Comparison of ENCODE assay signal across 9 mouse cellular contexts in the genomic region with DNA sequence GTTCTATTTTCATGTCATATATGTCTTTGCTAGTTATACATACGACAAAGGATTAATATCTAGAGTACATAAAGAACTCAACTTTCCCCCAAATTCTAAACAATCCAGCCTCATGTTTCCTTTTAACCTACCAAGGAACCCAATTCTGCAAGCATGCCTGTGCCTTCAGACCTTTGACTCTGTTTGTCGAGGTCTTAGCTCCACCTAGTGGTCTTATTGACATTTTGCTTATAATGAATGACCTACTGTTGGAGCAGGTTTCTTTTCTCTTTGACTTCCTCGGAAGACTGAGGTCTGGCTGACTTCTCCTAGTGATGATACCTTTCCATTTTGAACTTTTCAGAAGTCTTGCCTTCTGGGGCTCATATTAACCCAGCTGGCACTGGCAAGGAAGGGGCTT.
DNase-seq lines count a peak whose midpoint lies in the region; ATAC-seq lines count a peak whose summit lies in the region.
"Had no signal": no experiment of that assay in that cellular context is flagged by ENCODE, and none has a peak within 500 bp of the region (broad histone marks: within the 10 kb centered on the region; RNA-seq: fewer than 3 reads in every experiment).

No protein-coding gene starts in this region.

- ATAC-seq in hindbrain, embryonic 12.5 days (ENCODE audit: low FRiP score), result 0 out of 2 replicates have a peak, but pooled peaks have one; percentile 63
- ATAC-seq in liver, embryonic 13.5 days (ENCODE audit: low read depth), result no peak

- no peaks in the 10 kb centered on the region for H3K27me3 ChIP-seq in hindbrain, embryonic 12.5 days
- no peaks in the 10 kb centered on the region for H3K27me3 ChIP-seq in liver, embryonic 13.5 days
- H3K27me3 ChIP-seq: lung, embryonic 15.5 days had no signal

- DNase-seq in heart, adult 18-20 months, result peak; percentile 6 to 34
- DNase-seq in heart, postnatal 25 days (ENCODE audit: low spot score), result no peak
- peak; percentile 10 for DNase-seq in CD4-positive helper T cell, adult 2 months (ENCODE audit: low read depth, low spot score)
- peak; percentile 58 for DNase-seq in brain, adult 2 months (ENCODE audit: low read depth, low spot score)
- DNase-seq in liver, embryonic 13.5 days, result peak; percentile 5
- peak; percentile 34 for DNase-seq in yolk sac, embryonic 10.5 days (ENCODE audit: low spot score)
- no peak for DNase-seq in right cerebral cortex, postnatal 14 days

- 12% methylated on average over 3 of the region's 3 CpGs for WGBS in hindbrain, embryonic 12.5 days
- 3% methylated on average over 3 of the region's 3 CpGs for WGBS in liver, embryonic 13.5 days (ENCODE audit: insufficient replicate concordance)

- H3K9ac ChIP-seq in hindbrain, embryonic 12.5 days, result no peak overlapping the region
- H3K9ac ChIP-seq in liver, embryonic 13.5 days, result no peak overlapping the region
- H3K9ac ChIP-seq: lung, embryonic 15.5 days had no signal

- no peaks in the 10 kb centered on the region for H3K9me3 ChIP-seq in hindbrain, embryonic 12.5 days (replicated peaks)
- H3K9me3 ChIP-seq in liver, embryonic 13.5 days (replicated peaks), result no peaks in the 10 kb centered on the region
- H3K9me3 ChIP-seq: lung, embryonic 15.5 days had no signal

- no peak overlapping the region for H3K27ac ChIP-seq in hindbrain, embryonic 12.5 days
- H3K27ac ChIP-seq in liver, embryonic 13.5 days, result no peak overlapping the region
- H3K27ac ChIP-seq: lung, embryonic 15.5 days had no signal

- H3K4me2 ChIP-seq in hindbrain, embryonic 12.5 days (replicated peaks), result no peak overlapping the region
- no peak overlapping the region for H3K4me2 ChIP-seq in liver, embryonic 13.5 days
- H3K4me2 ChIP-seq: lung, embryonic 15.5 days had no signal

- H3K36me3 ChIP-seq in hindbrain, embryonic 12.5 days, result no peaks in the 10 kb centered on the region
- no peaks in the 10 kb centered on the region for H3K36me3 ChIP-seq in liver, embryonic 13.5 days
- H3K36me3 ChIP-seq: lung, embryonic 15.5 days had no signal

- no peak overlapping the region for H3K4me3 ChIP-seq in hindbrain, embryonic 12.5 days
- no peak overlapping the region for H3K4me3 ChIP-seq in liver, embryonic 13.5 days (replicated peaks)
- H3K4me3 ChIP-seq: lung, embryonic 15.5 days had no signal

- H3K4me1 ChIP-seq in hindbrain, embryonic 12.5 days, result no peaks in the 10 kb centered on the region
- H3K4me1 ChIP-seq in liver, embryonic 13.5 days (replicated peaks), result no peaks in the 10 kb centered on the region
- H3K4me1 ChIP-seq: lung, embryonic 15.5 days had no signal

- intact Hi-C loops in heart, postnatal 25 days (cut with DNase I), result loop anchor here (2.0 kb wide), 1 partner anchor 81 kb away; no protein-coding TSS in a partner anchor

Comparison
In these comparisons a context has a peak if more than half of its experiments do, and no peak if none do; other contexts are left out.
1. DNase-seq: peak in heart, adult 18-20 months (2 of 2), CD4-positive helper T cell, adult 2 months (single experiment), brain, adult 2 months (single experiment), liver, embryonic 13.5 days (single experiment) and yolk sac, embryonic 10.5 days (single experiment); none in heart, postnatal 25 days (single experiment) and right cerebral cortex, postnatal 14 days (single experiment).